Mouse (Mus musculus): ENCODE results near the gene Gm20929. TPM values are rescaled to one million over a fixed set of nuclear protein-coding genes. Genes with fewer than 3 reads are reported as not detected.
"Not testable (repeated sequence)": the region's sequence is repeated elsewhere in the genome, so short reads cannot be mapped to it uniquely, and the experiment has no call there.

Gm20929 gene
- not detected in 2 replicates for polyA plus RNA-seq (2015; fragmentation: Nextera tagmentation; extraction: Ambion mirVana)

- no CpG with 5 or more reads among the region's 6 CpGs for WGBS
- not testable (repeated sequence) for H3K9ac ChIP-seq (ENCODE audit: low read depth, low read length); H3K27ac ChIP-seq; H3K27me3 ChIP-seq (ENCODE audit: insufficient read depth, low read length); H3K36me3 ChIP-seq (ENCODE audit: insufficient read depth, low read length); H3K4me3 ChIP-seq (replicated peaks; ENCODE audit: low read depth, low read length); ATAC-seq (replicated peaks; ENCODE audit: low FRiP score, low read depth); H3K4me1 ChIP-seq (replicated peaks; ENCODE audit: insufficient read depth, low read length); H3K4me2 ChIP-seq (ENCODE audit: low read length); DNase-seq (ENCODE audit: low spot score); H3K9me3 ChIP-seq (replicated peaks; ENCODE audit: low read length)
Measured at GRCm38 (mm10) chrY:53843649-53844048, at the start of gene Gm20929. Gm20929 (plus strand) TSS chrY:53843949.

Data from kidney, postnatal 0 days (tissue).